ENCODE assay signal across 9 mouse cellular contexts in the genomic region with DNA sequence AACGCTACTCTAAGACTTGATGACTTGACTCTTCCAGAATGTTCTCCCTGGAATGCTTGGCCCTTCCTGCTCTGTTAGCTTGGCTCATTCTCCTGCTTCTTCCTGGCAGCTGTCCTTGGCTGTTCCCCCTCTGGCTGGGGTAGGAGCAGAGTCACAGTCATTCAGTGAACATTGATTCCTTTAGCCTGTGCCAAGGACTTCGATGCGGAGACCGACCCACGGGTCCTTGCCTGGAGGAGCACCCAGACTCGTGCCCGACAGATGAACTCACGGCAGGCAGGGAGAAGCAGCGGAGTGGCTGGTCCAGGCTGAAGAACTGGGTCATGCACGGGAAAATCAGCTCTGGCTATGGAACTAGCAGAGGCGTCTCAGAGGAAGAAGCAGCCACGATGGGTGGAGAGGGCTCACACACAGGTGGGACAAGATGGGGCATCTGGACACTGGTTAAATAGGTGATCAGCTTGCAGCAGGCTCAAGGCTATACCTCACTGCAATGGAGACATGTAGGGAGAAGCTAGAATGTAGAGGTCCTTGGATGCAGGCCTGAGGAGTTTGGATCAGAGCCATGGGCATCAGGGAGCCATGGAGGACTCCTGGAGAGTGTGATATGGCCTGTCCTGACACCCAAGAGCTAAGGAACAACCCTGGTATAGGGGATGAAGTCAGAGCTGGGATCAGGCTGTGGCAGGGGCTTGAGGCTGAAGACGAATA. TPM values are rescaled to one million over a fixed set of nuclear protein-coding genes. Genes with fewer than 3 reads are reported as not detected.
DNase-seq lines count a peak whose midpoint lies in the region; ATAC-seq and TF ChIP-seq lines count a peak whose summit lies in the region.
"Had no signal": no experiment of that assay in that cellular context is flagged by ENCODE, and none has a peak within 500 bp of the region (broad histone marks: within the 10 kb centered on the region; RNA-seq: fewer than 3 reads in every experiment).

No protein-coding gene starts in this region.

- H3K27me3 ChIP-seq in hindbrain, postnatal 0 days (ENCODE audit: insufficient read depth, low read length) = no peaks in the 10 kb centered on the region
- no peaks in the 10 kb centered on the region for H3K27me3 ChIP-seq in lung, embryonic 14.5 days (ENCODE audit: insufficient read depth, low read length)

- H3K9me3 ChIP-seq in hindbrain, postnatal 0 days (ENCODE audit: low read length) = no peaks in the 10 kb centered on the region
- H3K9me3 ChIP-seq in lung, embryonic 14.5 days (ENCODE audit: low read depth, low read length) = no peaks in the 10 kb centered on the region

- 38% methylated on average over 13 of the region's 13 CpGs for WGBS in hindbrain, postnatal 0 days
- WGBS in lung, embryonic 14.5 days = 77% methylated on average over 13 of the region's 13 CpGs

- no peak overlapping the region for H3K4me3 ChIP-seq in hindbrain, postnatal 0 days (ENCODE audit: low read length)
- H3K4me3 ChIP-seq in lung, embryonic 14.5 days (ENCODE audit: low read depth, low read length) = no peak overlapping the region
- H3K4me3 ChIP-seq: megakaryocyte, embryonic 14.5 days had no signal

- H3K9ac ChIP-seq in hindbrain, postnatal 0 days (replicated peaks; ENCODE audit: low read length) = no peak overlapping the region
- H3K9ac ChIP-seq in lung, embryonic 14.5 days = no peak overlapping the region

- H3K36me3 ChIP-seq in hindbrain, postnatal 0 days (ENCODE audit: insufficient read depth, low read length) = no peaks in the 10 kb centered on the region
- no peaks in the 10 kb centered on the region for H3K36me3 ChIP-seq in lung, embryonic 14.5 days (ENCODE audit: insufficient read depth)

- H3K4me2 ChIP-seq in hindbrain, postnatal 0 days (ENCODE audit: low read depth, low read length) = no peak overlapping the region
- no peak overlapping the region for H3K4me2 ChIP-seq in lung, embryonic 14.5 days

- TF ChIP-seq CTCF in hindbrain, postnatal 0 days (IDR thresholded peaks at IDR 0.05; ENCODE audit: low read depth) = no peak
- TF ChIP-seq CTCF in lung, embryonic 14.5 days (IDR thresholded peaks at IDR 0.05; ENCODE audit: low read depth) = no peak

- ATAC-seq in hindbrain, postnatal 0 days = no peak
- peak; percentile 5; the same call in 1 of the 2 replicates for ATAC-seq in lung, embryonic 14.5 days (ENCODE audit: insufficient read depth)

- no peak overlapping the region; the same call in 1 of the 2 replicates for H3K27ac ChIP-seq in hindbrain, postnatal 0 days
- peak overlapping the region; percentile 40; the same call in 1 of the 2 replicates for H3K27ac ChIP-seq in lung, embryonic 14.5 days (ENCODE audit: low read depth)

- H3K4me1 ChIP-seq in hindbrain, postnatal 0 days (ENCODE audit: insufficient read depth, low read length) = peaks cover 28% of the 10 kb centered on the region
- peaks cover 16% of the 10 kb centered on the region; the same call in 1 of the 2 replicates for H3K4me1 ChIP-seq in lung, embryonic 14.5 days (ENCODE audit: insufficient read depth)

- DNase-seq in layer of hippocampus, adult 11-12 months (ENCODE audit: low spot score) = peak; percentile 23
- DNase-seq in layer of hippocampus, adult 9-10 months (ENCODE audit: low spot score) = no peak
- peak; percentile 63 to 73 for DNase-seq in adrenal gland, postnatal 36 days
- peak; percentile 30 to 36 for DNase-seq in frontal cortex, postnatal 36 days (ENCODE audit: low spot score in 2 of 2)
- DNase-seq in hindbrain, postnatal 0 days (ENCODE audit: low spot score) = peak; percentile 65
- DNase-seq in lung, embryonic 14.5 days = peak; percentile 69
- DNase-seq in thymus, postnatal 4 days = no peak
- DNase-seq in ovary, postnatal 10 days (ENCODE audit: low spot score) = no peak

RNA-seq across cellular contexts. Expression of gene Ephb2, which starts 53.8 kb away (rescaled TPM):
- 10 to 100 TPM; 18.7 to 19.8 TPM for total RNA-seq in adrenal gland, postnatal 36 days (2021)
- 136 and 150 TPM in 2 replicates for total RNA-seq in hindbrain, postnatal 0 days (2014; rRNA removed)
- polyA plus RNA-seq in hindbrain, postnatal 0 days (2015; fragmentation: Nextera tagmentation; extraction: Ambion mirVana) = 12.6 and 13.0 TPM in 2 replicates
- 7.9 and 8.5 TPM in 2 replicates for polyA plus RNA-seq in lung, embryonic 14.5 days (2014; fragmentation: Nextera tagmentation; extraction: Ambion mirVana)

Comparison
In these comparisons a context has a peak if more than half of its experiments do, and no peak if none do; other contexts are left out.
1. DNase-seq: peak in layer of hippocampus, adult 11-12 months (single experiment), adrenal gland, postnatal 36 days (2 of 2), frontal cortex, postnatal 36 days (2 of 2), hindbrain, postnatal 0 days (single experiment) and lung, embryonic 14.5 days (single experiment); none in layer of hippocampus, adult 9-10 months (single experiment), thymus, postnatal 4 days (single experiment) and ovary, postnatal 10 days (single experiment).